Mouse (Mus musculus) urinary bladder, postnatal 25 days (tissue): ENCODE data around the gene Gm1604a.
"Not testable (repeated sequence)": the region's sequence is repeated elsewhere in the genome, so short reads cannot be mapped to it uniquely, and the experiment has no call there.

Source experiments
- DNase-seq: peaks from one replicate; pipeline ENCODE4 v3.0.0; 2022; ENCODE audit warnings: low spot score

Gene Gm1604a

GRCm38 (mm10) chr17:7069561-7070240, 44.3 kb downstream of the Gm1604a start:
- not testable (repeated sequence) for DNase-seq

GRCm38 (mm10) chr17:7074494-7074893, 49.1 kb downstream of the Gm1604a start:
- DNase-seq: peak; percentile 23

- DNase-seq: not testable (repeated sequence)
Observed at GRCm38 (mm10) chr17:7075519-7075918, 50.2 kb downstream of the Gm1604a start.

GRCm38 (mm10) chr17:7079558-7079957, 54.2 kb downstream of the Gm1604a start:
- peak; percentile 55 for DNase-seq

- DNase-seq: not testable (repeated sequence)
Observed at GRCm38 (mm10) chr17:7084523-7084922, 59.2 kb downstream of the Gm1604a start.

- not testable (repeated sequence) for DNase-seq
Observed at GRCm38 (mm10) chr17:7085469-7086168, 60.3 kb downstream of the Gm1604a start.

GRCm38 (mm10) chr17:7086836-7087235, 61.5 kb downstream of the Gm1604a start:
- not testable (repeated sequence) for DNase-seq

- DNase-seq: not testable (repeated sequence)
Observed at GRCm38 (mm10) chr17:7097835-7098519, 72.6 kb downstream of the Gm1604a start.

GRCm38 (mm10) chr17:7099096-7099495, 73.7 kb downstream of the Gm1604a start:
- not testable (repeated sequence) for DNase-seq

GRCm38 (mm10) chr17:7102945-7103344, 77.6 kb downstream of the Gm1604a start:
- not testable (repeated sequence) for DNase-seq

GRCm38 (mm10) chr17:7111658-7112057, 86.3 kb downstream of the Gm1604a start:
- DNase-seq: not testable (repeated sequence)

- not testable (repeated sequence) for DNase-seq
Observed at GRCm38 (mm10) chr17:7116265-7116664, 90.9 kb downstream of the Gm1604a start.

GRCm38 (mm10) chr17:7120835-7121234, 95.5 kb downstream of the Gm1604a start:
- DNase-seq: not testable (repeated sequence)

GRCm38 (mm10) chr17:7122554-7122953, 97.2 kb downstream of the Gm1604a start:
- not testable (repeated sequence) for DNase-seq

GRCm38 (mm10) chr17:7126475-7126874, 101.1 kb downstream of the Gm1604a start:
- not testable (repeated sequence) for DNase-seq

GRCm38 (mm10) chr17:7134002-7134401, 108.6 kb downstream of the Gm1604a start:
- not testable (repeated sequence) for DNase-seq

- DNase-seq: not testable (repeated sequence)
Observed at GRCm38 (mm10) chr17:7135277-7135676, 109.9 kb downstream of the Gm1604a start.
